Comparison of ENCODE assay signal across 21 mouse cellular contexts in the genomic region with DNA sequence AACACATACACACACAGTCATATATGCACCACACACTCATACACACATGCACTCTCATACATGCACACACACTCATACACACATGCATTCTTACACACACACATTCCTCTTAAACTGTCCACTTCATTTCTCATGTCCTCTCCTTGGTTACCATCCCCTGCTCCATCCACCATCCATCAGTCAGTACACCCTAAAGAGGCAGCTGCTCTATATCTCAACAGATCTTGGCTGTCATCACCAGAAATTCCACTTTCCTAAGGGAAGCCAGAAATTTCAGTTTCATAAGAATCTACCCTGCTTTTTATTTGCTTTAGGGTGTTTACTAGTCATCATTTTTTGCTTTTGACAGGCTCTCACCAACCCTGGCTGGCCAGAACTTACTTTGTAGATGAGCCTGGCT.
"Had no signal": no experiment of that assay in that cellular context is flagged by ENCODE, and none has a peak within 500 bp of the region (broad histone marks: within the 10 kb centered on the region; RNA-seq: fewer than 3 reads in every experiment).

No protein-coding gene starts in this region.

- H3K4me2 ChIP-seq: liver, embryonic 12.5 days; midbrain, embryonic 12.5 days; neural tube, embryonic 13.5 days; neural tube, embryonic 15.5 days; stomach, embryonic 15.5 days had no signal

- H3K36me3 ChIP-seq: liver, embryonic 12.5 days; midbrain, embryonic 10.5 days; midbrain, embryonic 12.5 days; neural tube, embryonic 13.5 days; neural tube, embryonic 15.5 days; stomach, embryonic 15.5 days had no signal

- H3K4me3 ChIP-seq: liver, embryonic 12.5 days; midbrain, embryonic 10.5 days; midbrain, embryonic 12.5 days; myocyte; neural tube, embryonic 13.5 days; neural tube, embryonic 15.5 days; stomach, embryonic 15.5 days had no signal

- DNase-seq: liver; lung, adult 18-20 months; lung, postnatal 4 days; midbrain, embryonic 14.5 days; retina, postnatal 1 day; right cerebral cortex, adult 18-20 months; right cerebral cortex, postnatal 25 days; right cerebral cortex, postnatal 4 days; spleen, adult 18-20 months; thymus, adult 18-20 months; thymus, postnatal 14 days; thymus, postnatal 36 days had no signal

- H3K27ac ChIP-seq: liver, embryonic 12.5 days; liver, embryonic 14.5 days; midbrain, embryonic 10.5 days; midbrain, embryonic 12.5 days; neural tube, embryonic 13.5 days; neural tube, embryonic 15.5 days; stomach, embryonic 15.5 days had no signal

- H3K4me1 ChIP-seq: liver, embryonic 12.5 days; midbrain, embryonic 12.5 days; neural tube, embryonic 13.5 days; stomach, embryonic 15.5 days had no signal

- H3K9ac ChIP-seq: liver, embryonic 12.5 days; liver, embryonic 14.5 days; midbrain, embryonic 12.5 days; neural tube, embryonic 13.5 days; neural tube, embryonic 15.5 days; stomach, embryonic 15.5 days had no signal

- H3K27me3 ChIP-seq: midbrain, embryonic 12.5 days; neural tube, embryonic 13.5 days; neural tube, embryonic 15.5 days; stomach, embryonic 15.5 days had no signal

- ATAC-seq: liver, embryonic 12.5 days; midbrain, embryonic 16.5 days had no signal

- H3K9me3 ChIP-seq: liver, embryonic 12.5 days; midbrain, embryonic 10.5 days; midbrain, embryonic 12.5 days; neural tube, embryonic 13.5 days; neural tube, embryonic 15.5 days; stomach, embryonic 15.5 days had no signal
